Mouse (Mus musculus): ENCODE data around the gene Gm15013. TPM values are rescaled to one million over a fixed set of nuclear protein-coding genes. Genes with fewer than 3 reads are reported as not detected.

The Gm15013 gene
- polyA plus RNA-seq, 1 experiment from 2014 or later: 0.63 TPM

Other genes starting within 250 kb of the Gm15013 start
- 0.97 and 1.1 TPM in 2 replicates for gene D330045A20Rik, start 234.1 kb downstream of the Gm15013 start, polyA plus RNA-seq (2015; fragmentation: Nextera tagmentation; extraction: Ambion mirVana)
- gene Rnf128, start 151.2 kb downstream of the Gm15013 start, polyA plus RNA-seq (2015; fragmentation: Nextera tagmentation; extraction: Ambion mirVana): 8.1 and 10.6 TPM in 2 replicates
- gene Tbc1d8b, start 29.5 kb downstream of the Gm15013 start, polyA plus RNA-seq (2015; fragmentation: Nextera tagmentation; extraction: Ambion mirVana): 3.4 and 4.1 TPM in 2 replicates
- gene Ripply1, start 67.9 kb upstream of the Gm15013 start, polyA plus RNA-seq (2015; fragmentation: Nextera tagmentation; extraction: Ambion mirVana): not detected in 2 replicates
- gene Cldn2, start 86.3 kb upstream of the Gm15013 start, polyA plus RNA-seq (2015; fragmentation: Nextera tagmentation; extraction: Ambion mirVana): 0.19 TPM in 1 of 2 replicates, not detected in the other
- gene Morc4, start 157.2 kb upstream of the Gm15013 start, polyA plus RNA-seq (2015; fragmentation: Nextera tagmentation; extraction: Ambion mirVana): 16.4 and 17.7 TPM in 2 replicates